Mouse (Mus musculus): ENCODE data around the gene Larp7. TPM values are rescaled to one million over a fixed set of nuclear protein-coding genes. Genes with fewer than 3 reads are reported as not detected.

Gene Larp7
- polyA plus RNA-seq, 1 experiment from 2014 or later: 64.4 TPM

GRCm38 (mm10) chr3:127552434-127552972 lies 646 bp downstream of the Larp7 start:
- H3K9me3 ChIP-seq (ENCODE audit: control insufficient read depth, low read length): no peaks in the 10 kb centered on the region
- WGBS: 8% methylated on average over 12 of the region's 13 CpGs
- peak overlapping the region; percentile 71; the same call in 1 of the 2 replicates for H3K9ac ChIP-seq (ENCODE audit: low read length)

GRCm38 (mm10) chr3:127547882-127548281 lies 5.3 kb downstream of the Larp7 start:
- 31% methylated on average over 5 of the region's 5 CpGs for WGBS
- no peak for ATAC-seq (ENCODE audit: insufficient read depth, low FRiP score, low TSS enrichment)
- H3K36me3 ChIP-seq (ENCODE audit: control insufficient read depth, insufficient read depth, low read length): peaks cover 1% of the 10 kb centered on the region; the same call in 1 of the 2 replicates

More at GRCm38 (mm10) chr3:127552434-127552972, 646 bp downstream of the Larp7 start:
- no peaks in the 10 kb centered on the region for H3K27me3 ChIP-seq (ENCODE audit: control insufficient read depth, insufficient read depth, low read length)
- H3K4me2 ChIP-seq (ENCODE audit: low read depth): peak overlapping the region; percentile 30
- no peak for ATAC-seq (ENCODE audit: insufficient read depth, low FRiP score, low TSS enrichment)
- peak overlapping the region; percentile 68 for H3K27ac ChIP-seq (ENCODE audit: low read depth, low read length)
- DNase-seq (ENCODE audit: low spot score): no peak
- H3K4me1 ChIP-seq (ENCODE audit: control insufficient read depth, insufficient read depth, low read length): peaks cover 3% of the 10 kb centered on the region; the same call in 1 of the 2 replicates
- peak overlapping the region; percentile 80 for H3K4me3 ChIP-seq (ENCODE audit: low read depth, low read length)
- peaks cover 5% of the 10 kb centered on the region; the same call in 1 of the 2 replicates for H3K36me3 ChIP-seq (ENCODE audit: control insufficient read depth, insufficient read depth, low read length)

GRCm38 (mm10) chr3:127544610-127545121 lies 8.5 kb downstream of the Larp7 start:
- Histone ChIP-seq H3K4me3 (ENCODE audit: low read depth, low read length) (no peak overlapping the region), H3K36me3 (ENCODE audit: control insufficient read depth, insufficient read depth, low read length) (peaks cover 2% of the 10 kb centered on the region; the same call in 1 of the 2 replicates), H3K9me3 (ENCODE audit: control insufficient read depth, low read length) (no peaks in the 10 kb centered on the region), H3K27ac (ENCODE audit: low read depth, low read length) (no peak overlapping the region), H3K4me2 (ENCODE audit: low read depth) (no peak overlapping the region), H3K27me3 (ENCODE audit: control insufficient read depth, insufficient read depth, low read length) (no peaks in the 10 kb centered on the region), H3K9ac (ENCODE audit: low read length) (no peak overlapping the region), H3K4me1 (ENCODE audit: control insufficient read depth, insufficient read depth, low read length) (no peaks in the 10 kb centered on the region)
- 24% methylated on average over 5 of the region's 5 CpGs for WGBS
- DNase-seq (ENCODE audit: low spot score) (no peak), ATAC-seq (ENCODE audit: insufficient read depth, low FRiP score, low TSS enrichment) (no peak)

More at GRCm38 (mm10) chr3:127547882-127548281, 5.3 kb downstream of the Larp7 start:
- H3K9me3 ChIP-seq (ENCODE audit: control insufficient read depth, low read length): no peaks in the 10 kb centered on the region
- no peak overlapping the region for H3K4me3 ChIP-seq (ENCODE audit: low read depth, low read length)
- H3K27me3 ChIP-seq (ENCODE audit: control insufficient read depth, insufficient read depth, low read length): no peaks in the 10 kb centered on the region
- H3K9ac ChIP-seq (ENCODE audit: low read length): no peak overlapping the region
- H3K4me2 ChIP-seq (ENCODE audit: low read depth): no peak overlapping the region
- no peak overlapping the region for H3K27ac ChIP-seq (ENCODE audit: low read depth, low read length)
- DNase-seq (ENCODE audit: low spot score): peak; percentile 30
- no peaks in the 10 kb centered on the region for H3K4me1 ChIP-seq (ENCODE audit: control insufficient read depth, insufficient read depth, low read length)

- DNase-seq (ENCODE audit: low spot score) (no peak), ATAC-seq (ENCODE audit: insufficient read depth, low FRiP score, low TSS enrichment) (no peak)
- Histone ChIP-seq H3K36me3 (ENCODE audit: control insufficient read depth, insufficient read depth, low read length) (peaks cover 2% of the 10 kb centered on the region; the same call in 1 of the 2 replicates), H3K27me3 (ENCODE audit: control insufficient read depth, insufficient read depth, low read length) (no peaks in the 10 kb centered on the region), H3K9ac (ENCODE audit: low read length) (no peak overlapping the region), H3K27ac (ENCODE audit: low read depth, low read length) (no peak overlapping the region), H3K9me3 (ENCODE audit: control insufficient read depth, low read length) (no peaks in the 10 kb centered on the region), H3K4me1 (ENCODE audit: control insufficient read depth, insufficient read depth, low read length) (no peaks in the 10 kb centered on the region), H3K4me2 (ENCODE audit: low read depth) (no peak overlapping the region), H3K4me3 (ENCODE audit: low read depth, low read length) (no peak overlapping the region)
- WGBS: 80% methylated on average over 4 of the region's 4 CpGs
These were observed 9.2 kb downstream of the Larp7 start for GRCm38 (mm10) chr3:127543976-127544375.

- peaks cover 2% of the 10 kb centered on the region; the same call in 1 of the 2 replicates for H3K36me3 ChIP-seq (ENCODE audit: control insufficient read depth, insufficient read depth, low read length)
These were observed 14.0 kb downstream of the Larp7 start for GRCm38 (mm10) chr3:127539193-127539592.

GRCm38 (mm10) chr3:127530293-127530692 lies 22.9 kb downstream of the Larp7 start:
- H3K4me3 ChIP-seq (ENCODE audit: low read depth, low read length): no peak overlapping the region
- H3K9me3 ChIP-seq (ENCODE audit: control insufficient read depth, low read length): no peaks in the 10 kb centered on the region
- no peaks in the 10 kb centered on the region for H3K4me1 ChIP-seq (ENCODE audit: control insufficient read depth, insufficient read depth, low read length)
- DNase-seq (ENCODE audit: low spot score): no peak
- H3K27me3 ChIP-seq (ENCODE audit: control insufficient read depth, insufficient read depth, low read length): no peaks in the 10 kb centered on the region
- 7% methylated on average over 4 of the region's 4 CpGs for WGBS
- H3K4me2 ChIP-seq (ENCODE audit: low read depth): no peak overlapping the region
- no peak overlapping the region for H3K9ac ChIP-seq (ENCODE audit: low read length)
- ATAC-seq (ENCODE audit: insufficient read depth, low FRiP score, low TSS enrichment): no peak
- H3K36me3 ChIP-seq (ENCODE audit: control insufficient read depth, insufficient read depth, low read length): no peaks in the 10 kb centered on the region
- H3K27ac ChIP-seq (ENCODE audit: low read depth, low read length): no peak overlapping the region

More at GRCm38 (mm10) chr3:127539193-127539592, 14.0 kb downstream of the Larp7 start:
- H3K4me1 ChIP-seq (ENCODE audit: control insufficient read depth, insufficient read depth, low read length): no peaks in the 10 kb centered on the region
- no peaks in the 10 kb centered on the region for H3K9me3 ChIP-seq (ENCODE audit: control insufficient read depth, low read length)
- DNase-seq (ENCODE audit: low spot score): no peak
- H3K27ac ChIP-seq (ENCODE audit: low read depth, low read length): no peak overlapping the region
- WGBS: 87% methylated on average over 6 of the region's 6 CpGs
- H3K27me3 ChIP-seq (ENCODE audit: control insufficient read depth, insufficient read depth, low read length): no peaks in the 10 kb centered on the region
- H3K4me3 ChIP-seq (ENCODE audit: low read depth, low read length): no peak overlapping the region
- ATAC-seq (ENCODE audit: insufficient read depth, low FRiP score, low TSS enrichment): no peak
- H3K9ac ChIP-seq (ENCODE audit: low read length): no peak overlapping the region
- no peak overlapping the region for H3K4me2 ChIP-seq (ENCODE audit: low read depth)

GRCm38 (mm10) chr3:127529824-127530223 lies 23.3 kb downstream of the Larp7 start:
- no peak overlapping the region for H3K4me3 ChIP-seq (ENCODE audit: low read depth, low read length)
- H3K4me2 ChIP-seq (ENCODE audit: low read depth): no peak overlapping the region
- H3K27ac ChIP-seq (ENCODE audit: low read depth, low read length): no peak overlapping the region
- H3K9ac ChIP-seq (ENCODE audit: low read length): no peak overlapping the region
- ATAC-seq (ENCODE audit: insufficient read depth, low FRiP score, low TSS enrichment) (no peak), DNase-seq (ENCODE audit: low spot score) (no peak)
- H3K4me1 ChIP-seq (ENCODE audit: control insufficient read depth, insufficient read depth, low read length): no peaks in the 10 kb centered on the region
- H3K9me3 ChIP-seq (ENCODE audit: control insufficient read depth, low read length): no peaks in the 10 kb centered on the region
- H3K36me3 ChIP-seq (ENCODE audit: control insufficient read depth, insufficient read depth, low read length): no peaks in the 10 kb centered on the region
- whole genome bisulfite sequencing: 73% methylated on average over 4 of the region's 4 CpGs
- no peaks in the 10 kb centered on the region for H3K27me3 ChIP-seq (ENCODE audit: control insufficient read depth, insufficient read depth, low read length)

- Histone ChIP-seq H3K27ac (ENCODE audit: low read depth, low read length) (no peak overlapping the region), H3K27me3 (ENCODE audit: control insufficient read depth, insufficient read depth, low read length) (no peaks in the 10 kb centered on the region), H3K9me3 (ENCODE audit: control insufficient read depth, low read length) (no peaks in the 10 kb centered on the region), H3K4me2 (ENCODE audit: low read depth) (no peak overlapping the region), H3K4me1 (ENCODE audit: control insufficient read depth, insufficient read depth, low read length) (no peaks in the 10 kb centered on the region), H3K9ac (ENCODE audit: low read length) (no peak overlapping the region), H3K36me3 (ENCODE audit: control insufficient read depth, insufficient read depth, low read length) (no peaks in the 10 kb centered on the region), H3K4me3 (ENCODE audit: low read depth, low read length) (no peak overlapping the region)
- 93% methylated on average over 3 of the region's 3 CpGs for WGBS
- DNase-seq (ENCODE audit: low spot score) (no peak), ATAC-seq (ENCODE audit: insufficient read depth, low FRiP score, low TSS enrichment) (no peak)
These were observed 23.9 kb downstream of the Larp7 start for GRCm38 (mm10) chr3:127529210-127529609.

GRCm38 (mm10) chr3:127527465-127528034 lies 25.6 kb downstream of the Larp7 start:
- Histone ChIP-seq H3K27ac (ENCODE audit: low read depth, low read length) (no peak overlapping the region), H3K4me2 (ENCODE audit: low read depth) (no peak overlapping the region), H3K36me3 (ENCODE audit: control insufficient read depth, insufficient read depth, low read length) (no peaks in the 10 kb centered on the region), H3K4me3 (ENCODE audit: low read depth, low read length) (no peak overlapping the region), H3K9me3 (ENCODE audit: control insufficient read depth, low read length) (no peaks in the 10 kb centered on the region), H3K27me3 (ENCODE audit: control insufficient read depth, insufficient read depth, low read length) (no peaks in the 10 kb centered on the region), H3K9ac (ENCODE audit: low read length) (no peak overlapping the region), H3K4me1 (ENCODE audit: control insufficient read depth, insufficient read depth, low read length) (no peaks in the 10 kb centered on the region)
- 80% methylated on average over 5 of the region's 5 CpGs for WGBS
- no peak for ATAC-seq (ENCODE audit: insufficient read depth, low FRiP score, low TSS enrichment)
- DNase-seq (ENCODE audit: low spot score): no peak

Measured in neural tube, embryonic 11.5 days (tissue).